Mouse (Mus musculus) intestine, embryonic 15.5 days (tissue): ENCODE measurements around the gene Hoxc6. TPM values are rescaled to one million over a fixed set of nuclear protein-coding genes. Genes with fewer than 3 reads are reported as not detected.

Experiments
- ATAC-seq: fragments of 200-750 bp; cut with Nextera tagmentation; 2 replicates; pipeline ENCODE4 v1.8.0; 2017; ENCODE audit warnings: moderate TSS enrichment, moderate library complexity
- H3K27ac ChIP-seq: fragments of 300-500 bp; sonication (generic); 2 replicates; pipeline ENCODE4 v1.5.1; 2015; ENCODE audit warnings: mild to moderate bottlenecking, inconsistent platforms
- H3K27me3 ChIP-seq: fragments of 300-500 bp; sonication (generic); replicated peaks from 2 replicates; pipeline ENCODE4 v1.6.1; 2015; ENCODE audit warnings: inconsistent platforms
- H3K36me3 ChIP-seq: fragments of 300-500 bp; sonication (generic); 2 replicates; pipeline ENCODE4 v1.6.1; 2015; ENCODE audit warnings: inconsistent platforms
- H3K4me1 ChIP-seq: fragments of 300-500 bp; sonication (generic); replicated peaks from 2 replicates; pipeline ENCODE4 v1.6.1; 2015; ENCODE audit warnings: inconsistent platforms
- H3K4me2 ChIP-seq: fragments of 300-500 bp; sonication (generic); replicated peaks from 2 replicates; pipeline ENCODE4 v1.6.1; 2015; ENCODE audit warnings: mild to moderate bottlenecking, inconsistent platforms
- H3K4me3 ChIP-seq: fragments of 300-500 bp; sonication (generic); replicated peaks from 2 replicates; pipeline ENCODE4 v1.5.1; 2015; ENCODE audit warnings: inconsistent platforms
- H3K9ac ChIP-seq: fragments of 300-500 bp; sonication (generic); 2 replicates; pipeline ENCODE4 v1.6.1; 2015; ENCODE audit warnings: inconsistent platforms
- H3K9me3 ChIP-seq: fragments of 300-500 bp; sonication (generic); 2 replicates; pipeline ENCODE4 v1.6.1; 2016; ENCODE audit warnings: inconsistent platforms
- WGBS: fragments of 180-500 bp; shearing (Covaris S2); methylation state at CpG from one replicate; pipeline ENCODE4 v1.1.7; 2015; 5-methylcytosine and 5-hydroxymethylcytosine counted together
- polyA plus RNA-seq: library from polyadenylated mRNA; unstranded; fragments of >200 nt; fragmentation: Nextera tagmentation; extraction: Ambion mirVana; gene quantifications from 2 replicates; pipeline ENCODE4 v1.2.1, GENCODE M21; 2015

The Hoxc6 gene
- polyA plus RNA-seq, 1 experiment from 2014 or later = 6.1 TPM

- H3K27me3 ChIP-seq = peaks cover 87% of the 10 kb centered on the region
- no peaks in the 10 kb centered on the region for H3K9me3 ChIP-seq
- peak overlapping the region; percentile 61 for H3K4me2 ChIP-seq
- H3K4me3 ChIP-seq = peak overlapping the region; percentile 37
- WGBS = 4% methylated on average over 31 of the region's 31 CpGs
- ATAC-seq = no peak
- no peaks in the 10 kb centered on the region for H3K36me3 ChIP-seq
- peaks cover 28% of the 10 kb centered on the region for H3K4me1 ChIP-seq
- peak overlapping the region; percentile 52 for H3K9ac ChIP-seq
- H3K27ac ChIP-seq = peak overlapping the region; percentile 82
These were observed 12.2 kb downstream of the Hoxc6 start for GRCm38 (mm10) chr15:103010112-103010846.

- 9% methylated on average over 28 of the region's 28 CpGs for WGBS
- no peaks in the 10 kb centered on the region for H3K9me3 ChIP-seq
- ATAC-seq = no peak
These were observed 12.9 kb downstream of the Hoxc6 start for GRCm38 (mm10) chr15:103010847-103011555.

GRCm38 (mm10) chr15:103011928-103012486, 13.9 kb downstream of the Hoxc6 start:
- no peak for ATAC-seq
- WGBS = 16% methylated on average over 26 of the region's 26 CpGs
- Histone ChIP-seq H3K9me3 (no peaks in the 10 kb centered on the region), H3K27me3 (peaks cover 88% of the 10 kb centered on the region), H3K4me2 (peak overlapping the region; percentile 51), H3K4me3 (peak overlapping the region; percentile 28), H3K27ac (peak overlapping the region; percentile 51), H3K36me3 (no peaks in the 10 kb centered on the region), H3K9ac (peak overlapping the region; percentile 48), H3K4me1 (peaks cover 29% of the 10 kb centered on the region)

More at GRCm38 (mm10) chr15:103010847-103011555, 12.9 kb downstream of the Hoxc6 start:
- Histone ChIP-seq H3K27ac (peak overlapping the region; percentile 82), H3K4me3 (peak overlapping the region; percentile 37), H3K9ac (peak overlapping the region; percentile 52), H3K27me3 (peaks cover 87% of the 10 kb centered on the region), H3K4me1 (peaks cover 28% of the 10 kb centered on the region), H3K36me3 (no peaks in the 10 kb centered on the region), H3K4me2 (peak overlapping the region; percentile 61)

- Histone ChIP-seq H3K27ac (peak overlapping the region; percentile 95; the same call in 1 of the 2 replicates), H3K27me3 (peaks cover 88% of the 10 kb centered on the region), H3K36me3 (no peaks in the 10 kb centered on the region), H3K9me3 (no peaks in the 10 kb centered on the region), H3K9ac (0 out of 2 replicates have a peak overlapping the region, but pooled peaks have one; percentile 56), H3K4me1 (peaks cover 26% of the 10 kb centered on the region), H3K4me3 (peak overlapping the region; percentile 32), H3K4me2 (peak overlapping the region; percentile 72)
- 7% methylated on average over 17 of the region's 17 CpGs for WGBS
- ATAC-seq = peak; percentile 42
These were observed 15.4 kb downstream of the Hoxc6 start for GRCm38 (mm10) chr15:103013238-103013984.

- ATAC-seq = peak; percentile 61
- 2% methylated on average over 57 of the region's 57 CpGs for WGBS
- Histone ChIP-seq H3K4me3 (peak overlapping the region; percentile 32), H3K9ac (peak overlapping the region; percentile 56), H3K9me3 (no peaks in the 10 kb centered on the region), H3K4me2 (peak overlapping the region; percentile 72), H3K36me3 (no peaks in the 10 kb centered on the region), H3K4me1 (peaks cover 28% of the 10 kb centered on the region), H3K27ac (peak overlapping the region; percentile 95), H3K27me3 (peaks cover 88% of the 10 kb centered on the region)
These were observed 16.3 kb downstream of the Hoxc6 start for GRCm38 (mm10) chr15:103014166-103015008.

GRCm38 (mm10) chr15:103015009-103015399, 16.9 kb downstream of the Hoxc6 start:
- Histone ChIP-seq H3K36me3 (no peaks in the 10 kb centered on the region), H3K9ac (peak overlapping the region; percentile 56), H3K4me2 (peak overlapping the region; percentile 72), H3K27me3 (peaks cover 88% of the 10 kb centered on the region), H3K4me3 (peak overlapping the region; percentile 32), H3K27ac (peak overlapping the region; percentile 95), H3K9me3 (no peaks in the 10 kb centered on the region), H3K4me1 (peaks cover 26% of the 10 kb centered on the region)
- 3% methylated on average over 23 of the region's 28 CpGs for WGBS
- 0 out of 2 replicates have a peak, but pooled peaks have one; percentile 9 for ATAC-seq

GRCm38 (mm10) chr15:103015406-103016166, 17.5 kb downstream of the Hoxc6 start:
- Histone ChIP-seq H3K9ac (peak overlapping the region; percentile 56), H3K27ac (0 out of 2 replicates have a peak overlapping the region, but pooled peaks have one; percentile 95), H3K4me1 (peaks cover 24% of the 10 kb centered on the region), H3K4me2 (peak overlapping the region; percentile 72), H3K36me3 (no peaks in the 10 kb centered on the region), H3K4me3 (peak overlapping the region; percentile 32), H3K9me3 (no peaks in the 10 kb centered on the region), H3K27me3 (peaks cover 88% of the 10 kb centered on the region)
- no peak for ATAC-seq
- WGBS = 15% methylated on average over 19 of the region's 19 CpGs

GRCm38 (mm10) chr15:103018636-103019035, 20.6 kb downstream of the Hoxc6 start, which contains the start of gene Hoxc4:
TSS of gene Hoxc4 (plus strand) at chr15:103018934.
- 24% methylated on average over 9 of the region's 9 CpGs for WGBS
- Histone ChIP-seq H3K4me2 (peak within 1 kb of the TSS; percentile 28), H3K4me1 (peaks cover 12% of the 10 kb centered on the region; the same call in 1 of the 2 replicates), H3K27ac (peak within 1 kb of the TSS; percentile 33; the same call in 1 of the 2 replicates), H3K9ac (no peak within 1 kb of the TSS; the same call in 1 of the 2 replicates), H3K27me3 (peaks cover 88% of the 10 kb centered on the region), H3K36me3 (no peaks in the 10 kb centered on the region), H3K4me3 (no peak within 1 kb of the TSS), H3K9me3 (no peaks in the 10 kb centered on the region)
- ATAC-seq = no peak

- Histone ChIP-seq H3K4me2 (peak overlapping the region; percentile 17), H3K4me1 (peaks cover 6% of the 10 kb centered on the region; the same call in 1 of the 2 replicates), H3K27ac (no peak overlapping the region), H3K9me3 (no peaks in the 10 kb centered on the region), H3K4me3 (no peak overlapping the region), H3K9ac (no peak overlapping the region), H3K36me3 (no peaks in the 10 kb centered on the region), H3K27me3 (peaks cover 84% of the 10 kb centered on the region)
- WGBS = 15% methylated on average over 8 of the region's 8 CpGs
- ATAC-seq = no peak
These were observed 22.9 kb downstream of the Hoxc6 start for GRCm38 (mm10) chr15:103020899-103021418.

GRCm38 (mm10) chr15:103021544-103021943, 23.5 kb downstream of the Hoxc6 start:
- no peak for ATAC-seq
- peaks cover 9% of the 10 kb centered on the region for H3K4me1 ChIP-seq
- no peak overlapping the region for H3K4me3 ChIP-seq
- no peaks in the 10 kb centered on the region for H3K36me3 ChIP-seq
- no peaks in the 10 kb centered on the region for H3K9me3 ChIP-seq
- no peak overlapping the region for H3K27ac ChIP-seq
- peak overlapping the region; percentile 17 for H3K4me2 ChIP-seq
- H3K27me3 ChIP-seq = peaks cover 85% of the 10 kb centered on the region
- 20% methylated on average over 8 of the region's 8 CpGs for WGBS
- H3K9ac ChIP-seq = no peak overlapping the region
